Comparison of ENCODE assay signal across 29 mouse cellular contexts in genomic region chr12:84941717-84942116, GRCm38 (mm10). TPM values are rescaled to one million over a fixed set of nuclear protein-coding genes. Genes with fewer than 3 reads are reported as not detected.
DNase-seq lines count a peak whose midpoint lies in the region; ATAC-seq and TF ChIP-seq lines count a peak whose summit lies in the region.
"Had no signal": no experiment of that assay in that cellular context is flagged by ENCODE, and none has a peak within 500 bp of the region (broad histone marks: within the 10 kb centered on the region; RNA-seq: fewer than 3 reads in every experiment).

No protein-coding gene starts in this region.

- H3K79me2 ChIP-seq in CH12.LX (replicated peaks; ENCODE audit: control insufficient read depth, extremely low read depth, insufficient read depth, poor library complexity, severe bottlenecking) = no peaks in the 10 kb centered on the region

- no peak for TF ChIP-seq CTCF in CH12.LX (conservative IDR thresholded peaks at IDR 0.05 in 1 of 2, IDR thresholded peaks at IDR 0.05 in 1 of 2; ENCODE audit: low read depth in 2 of 2, low read length in 2 of 2)

- in situ Hi-C loops in CH12.LX (cut with MboI; ENCODE audit: low pct_ligation_motif_present, low pct_unique_long_range_greater_than_20kb, low sequenced_read_pairs) = no loop called here

- H3K36me3 ChIP-seq in CH12.LX (replicated peaks in 1 of 2; ENCODE audit: control insufficient read depth in 1 of 2, insufficient read depth in 1 of 2, low read length in 1 of 2) = peaks cover 50 to 76% of the 10 kb centered on the region in 2 experiments
- H3K36me3 ChIP-seq: intestine, embryonic 15.5 days had no signal

- H3K4me2 ChIP-seq in CH12.LX (ENCODE audit: insufficient read depth, low read depth, poor library complexity, severe bottlenecking) = no peak overlapping the region
- H3K4me2 ChIP-seq: embryonic facial prominence, embryonic 12.5 days; intestine, embryonic 15.5 days; limb, embryonic 13.5 days; liver, embryonic 12.5 days; midbrain, embryonic 13.5 days had no signal

- no peak overlapping the region for H3K9ac ChIP-seq in CH12.LX (ENCODE audit: insufficient read depth, low read depth)
- H3K9ac ChIP-seq: embryonic facial prominence, embryonic 12.5 days; intestine, embryonic 15.5 days; limb, embryonic 13.5 days; liver, embryonic 12.5 days; liver, postnatal 0 days; midbrain, embryonic 13.5 days had no signal

- TF ChIP-seq POLR2A in CH12.LX (IDR thresholded peaks at IDR 0.05; ENCODE audit: low read depth, low read length) = no peak

- DNase-seq in CD4-positive helper T cell, adult 2 months (ENCODE audit: low read depth, low spot score) = peak; percentile 47
- DNase-seq in CH12.LX (ENCODE audit: extremely low read depth) = no peak
- DNase-seq in thymus, postnatal 25 days = peak; percentile 7
- no peak for DNase-seq in testis, postnatal 14 days (ENCODE audit: low spot score)
- no peak for DNase-seq in lung, postnatal 14 days
- DNase-seq: adrenal gland, postnatal 10 days; B cell, adult 2 months; cerebellum, adult 11 months; cerebellum, adult 9-10 months; cerebellum, postnatal 36 days; embryo, embryonic 11 days; gastrocnemius, adult 2 months; gastrocnemius, postnatal 36 days; kidney, adult 2 months; kidney, postnatal 36 days; liver, postnatal 0 days; right cerebral cortex, postnatal 25 days; spleen, adult 18-20 months had no signal

- no peak for TF ChIP-seq EP300 in CH12.LX (IDR thresholded peaks at IDR 0.05; ENCODE audit: low read length)

- peak; percentile 30; the same call in 1 of the 2 replicates for ATAC-seq in granulocyte monocyte progenitor cell, adult 5-6 weeks (replicated peaks; ENCODE audit: poor library complexity, severe bottlenecking)
- ATAC-seq: forebrain, embryonic 16.5 days; hindbrain, embryonic 16.5 days; intestine, embryonic 15.5 days; liver, embryonic 12.5 days; liver, postnatal 0 days; midbrain, embryonic 13.5 days had no signal

- H3K4me1 ChIP-seq in CH12.LX (ENCODE audit: control insufficient read depth in 1 of 2, insufficient read depth in 2 of 2) = peaks cover 17 to 18% of the 10 kb centered on the region in 2 experiments
- H3K4me1 ChIP-seq: embryonic facial prominence, embryonic 12.5 days; intestine, embryonic 15.5 days; limb, embryonic 13.5 days; midbrain, embryonic 13.5 days had no signal

- H3K27me3 ChIP-seq in CH12.LX (replicated peaks) = no peaks in the 10 kb centered on the region
- H3K27me3 ChIP-seq: embryonic facial prominence, embryonic 12.5 days; intestine, embryonic 15.5 days; limb, embryonic 13.5 days; liver, embryonic 12.5 days; midbrain, embryonic 13.5 days had no signal

- peak overlapping the region; percentile 15; the same call in 1 of the 2 replicates for H3K27ac ChIP-seq in CH12.LX (ENCODE audit: insufficient read depth, low read depth)
- H3K27ac ChIP-seq: embryonic facial prominence, embryonic 12.5 days; gastrocnemius, adult 2 months; intestine, embryonic 15.5 days; layer of hippocampus, adult 2 months; limb, embryonic 13.5 days; liver, embryonic 12.5 days; macrophage; midbrain, embryonic 13.5 days; stomach, postnatal 0 days had no signal

- peak overlapping the region in 1 of 3 experiments; percentile 30 for H3K4me3 ChIP-seq in CH12.LX (replicated peaks in 1 of 3; ENCODE audit: low read depth in 2 of 3, low read length in 2 of 3, poor library complexity in 1 of 3)
- H3K4me3 ChIP-seq: embryonic facial prominence, embryonic 12.5 days; gastrocnemius, adult 2 months; intestine, embryonic 15.5 days; layer of hippocampus, adult 2 months; limb, embryonic 13.5 days; liver, embryonic 12.5 days; midbrain, embryonic 13.5 days had no signal

- TF ChIP-seq RAD21 in CH12.LX (IDR thresholded peaks at IDR 0.05; ENCODE audit: low read depth, low read length) = no peak

- no peaks in the 10 kb centered on the region for H3K9me3 ChIP-seq in CH12.LX (replicated peaks; ENCODE audit: low read length)
- H3K9me3 ChIP-seq: embryonic facial prominence, embryonic 12.5 days; intestine, embryonic 15.5 days; limb, embryonic 13.5 days; liver, embryonic 12.5 days; midbrain, embryonic 13.5 days had no signal

- dilution Hi-C loops in CH12.LX (cut with MboI; ENCODE audit: extremely low pct_ligation_motif_present, extremely low pct_unique_long_range_greater_than_20kb, low sequenced_read_pairs) = no loop called here

TF ChIP-seq in CH12.LX, 34 proteins besides CTCF, POLR2A, EP300 and RAD21:
- TF ChIP-seq MAX (IDR thresholded peaks at IDR 0.05; ENCODE audit: low read length) (0 out of 2 replicates have a peak, but pooled peaks have one; percentile 34), TCF12 (IDR thresholded peaks at IDR 0.05; ENCODE audit: low read depth, low read length) (no peak), BHLHE40 (IDR thresholded peaks at IDR 0.05; ENCODE audit: low read depth, low read length) (peak; percentile 83), MYC (IDR thresholded peaks at IDR 0.05; ENCODE audit: low read depth, low read length) (0 out of 2 replicates have a peak, but pooled peaks have one; percentile 28)

RNA-seq across cellular contexts. Expression of gene Fcf1, which starts 29.0 kb away (rescaled TPM):
- total RNA-seq in CH12.LX (2012; rRNA removed) (152 and 188 TPM in 2 replicates), CH12.LX (2014; rRNA removed) (273 and 340 TPM in 2 replicates)
- 239 and 265 TPM in 2 replicates for polyA plus RNA-seq in CH12.LX (2012; ENCODE audit: insufficient read length, low read depth)
- 131 and 137 TPM in 2 replicates for total RNA-seq in granulocyte monocyte progenitor cell, adult 5-6 weeks (2014; fragmentation: Nextera tagmentation)
- 120 and 140 TPM in 2 replicates for total RNA-seq in granulocyte monocyte progenitor cell, adult 5-6 weeks (2017)

RNA-seq across cellular contexts. Expression of gene Arel1, which starts 29.0 kb away (rescaled TPM):
- total RNA-seq in CH12.LX (2012; rRNA removed) (18.5 and 21.6 TPM in 2 replicates), CH12.LX (2014; rRNA removed) (20.0 and 22.5 TPM in 2 replicates)
- 14.2 and 16.9 TPM in 2 replicates for polyA plus RNA-seq in CH12.LX (2012; ENCODE audit: insufficient read length, low read depth)
- total RNA-seq in granulocyte monocyte progenitor cell, adult 5-6 weeks (2014; fragmentation: Nextera tagmentation) = 31.0 and 38.8 TPM in 2 replicates
- 37.8 and 45.9 TPM in 2 replicates for total RNA-seq in granulocyte monocyte progenitor cell, adult 5-6 weeks (2017)

RNA-seq across cellular contexts. Expression of gene Ylpm1, which starts 54.4 kb away (rescaled TPM):
- total RNA-seq in CH12.LX (2012; rRNA removed) = 20.1 and 22.3 TPM in 2 replicates
- 19.3 and 20.7 TPM in 2 replicates for total RNA-seq in CH12.LX (2014; rRNA removed)
- 56.8 and 58.7 TPM in 2 replicates for polyA plus RNA-seq in CH12.LX (2012; ENCODE audit: insufficient read length, low read depth)
- total RNA-seq in granulocyte monocyte progenitor cell, adult 5-6 weeks (2014; fragmentation: Nextera tagmentation) = 88.8 and 96.9 TPM in 2 replicates
- 50.0 and 50.5 TPM in 2 replicates for total RNA-seq in granulocyte monocyte progenitor cell, adult 5-6 weeks (2017)

Comparison
In these comparisons a context has a peak if more than half of its experiments do, and no peak if none do; other contexts are left out.
1. DNase-seq: peak in CD4-positive helper T cell, adult 2 months (single experiment) and thymus, postnatal 25 days (single experiment); none in CH12.LX (single experiment), testis, postnatal 14 days (single experiment) and lung, postnatal 14 days (single experiment).